Mouse (Mus musculus) C2C12 (cell line): ENCODE data around the gene Armc9. TPM values are rescaled to one million over a fixed set of nuclear protein-coding genes. Genes with fewer than 3 reads are reported as not detected.

Experiments used
- H3K27me3 ChIP-seq: one replicate; pipeline ENCODE4 v1.6.1; 2011; ENCODE audit not compliant: control insufficient read depth, insufficient read depth, insufficient read length
- H3K36me3 ChIP-seq: one replicate; pipeline ENCODE4 v1.6.1; 2011; ENCODE audit not compliant: control insufficient read depth, insufficient read depth
- H3K4me3 ChIP-seq: one replicate; pipeline ENCODE4 v1.5.1; 2011; ENCODE audit warnings: mild to moderate bottlenecking, control low read depth; ENCODE audit not compliant: poor library complexity, insufficient read depth, severe bottlenecking
- H3K79me2 ChIP-seq: one replicate; pipeline ENCODE4 v1.6.1; 2011; ENCODE audit not compliant: control insufficient read depth, insufficient read depth
- H3K79me3 ChIP-seq: one replicate; pipeline ENCODE4 v1.6.1; 2011; ENCODE audit warnings: low read depth, control low read depth
- H3ac ChIP-seq: one replicate; pipeline ENCODE3; 2011; ENCODE audit warnings: low read depth; ENCODE audit not compliant: control insufficient read depth, insufficient read length
- CEBPB ChIP-seq: IDR thresholded peaks from one replicate; pipeline ENCODE4 v1.6.1; 2011; ENCODE audit warnings: low read depth, mild to moderate bottlenecking, control low read depth, moderate library complexity
- CTCF ChIP-seq: IDR thresholded peaks from one replicate; pipeline ENCODE4 v1.5.1; 2011; ENCODE audit not compliant: control insufficient read depth, insufficient read depth, insufficient read length
- FOSL1 ChIP-seq: IDR thresholded peaks from one replicate; pipeline ENCODE4 v1.8.0; 2011; ENCODE audit warnings: mild to moderate bottlenecking, low read length; ENCODE audit not compliant: poor library complexity, insufficient read depth, severe bottlenecking
- MAX ChIP-seq: IDR thresholded peaks from one replicate; pipeline ENCODE4 v1.6.1; 2011; ENCODE audit warnings: mild to moderate bottlenecking, control low read depth
- MYOD1 ChIP-seq: IDR thresholded peaks from one replicate; pipeline ENCODE4 v1.6.1; 2011; ENCODE audit warnings: low read depth; ENCODE audit not compliant: control insufficient read depth, insufficient read length
- MYOG ChIP-seq: IDR thresholded peaks from one replicate; pipeline ENCODE4 v1.6.1; 2011; ENCODE audit not compliant: control insufficient read depth, insufficient read length; ENCODE audit errors: extremely low read depth
- USF1 ChIP-seq: IDR thresholded peaks from one replicate; pipeline ENCODE4 v1.6.1; 2011; ENCODE audit warnings: low read depth, mild to moderate bottlenecking, control low read depth, moderate library complexity
- polyA plus RNA-seq: library from polyadenylated mRNA; unstranded; fragments of >200 nt; fragmentation: generic; extraction: Trizol; gene quantifications from one replicate; pipeline ENCODE4 v1.2.1, GENCODE M21; 2012; ENCODE audit warnings: missing spikeins

Armc9 gene
- polyA plus RNA-seq, 1 experiment: 5.6 TPM

DNA sequence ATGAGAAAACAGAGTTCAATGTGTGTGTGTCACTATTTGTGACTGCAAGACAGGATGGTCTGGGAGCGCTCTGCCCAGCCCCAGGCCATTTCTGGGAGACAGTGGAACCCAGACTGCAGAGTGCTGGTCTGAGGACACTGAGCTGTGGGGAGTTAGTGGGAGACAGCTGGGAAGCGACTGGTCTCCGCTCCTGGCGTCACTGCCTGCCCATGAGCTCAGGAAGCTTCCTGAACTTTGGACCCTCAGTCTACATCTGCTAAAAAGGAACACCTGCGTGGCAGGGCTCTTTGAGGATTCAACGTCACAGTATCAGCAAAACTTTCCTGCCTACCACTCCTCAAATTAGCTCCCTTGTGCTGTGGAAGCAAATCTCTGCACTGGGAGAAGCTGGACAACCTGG lies 117.1 kb downstream of the Armc9 start:
- Histone ChIP-seq H3K27me3 (no peaks in the 10 kb centered on the region), H3K4me3 (no peak overlapping the region), H3K79me3 (no peaks in the 10 kb centered on the region), H3K36me3 (no peaks in the 10 kb centered on the region), H3ac (no peak overlapping the region), H3K79me2 (no peaks in the 10 kb centered on the region)
- TF ChIP-seq CEBPB: no peak
- no peak for TF ChIP-seq MYOG
- TF ChIP-seq MYOD1: no peak
- TF ChIP-seq CTCF: no peak
- TF ChIP-seq MAX: no peak
- TF ChIP-seq FOSL1: no peak
- TF ChIP-seq USF1: no peak

DNA sequence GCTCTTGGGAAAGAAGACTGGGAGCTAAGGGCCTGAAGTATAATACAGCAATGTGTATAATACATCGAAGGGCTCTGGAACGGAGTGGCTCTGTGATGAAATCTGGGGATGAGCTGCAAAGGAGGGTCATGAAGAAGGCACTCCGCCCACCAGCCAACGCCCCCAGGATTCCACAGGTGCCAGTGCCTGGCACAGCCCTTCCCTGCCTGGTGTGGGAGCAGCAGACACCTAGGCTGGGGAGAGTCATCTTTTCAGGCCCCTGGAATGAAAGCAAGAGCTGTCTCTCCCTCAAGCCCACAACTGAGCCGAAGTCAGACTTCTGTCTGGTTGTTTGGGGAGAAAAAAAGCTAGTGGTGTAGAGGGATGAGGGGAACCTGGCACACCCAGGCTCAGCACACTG lies 122.5 kb downstream of the Armc9 start:
- Histone ChIP-seq H3K79me2 (no peaks in the 10 kb centered on the region), H3K4me3 (no peak overlapping the region), H3K27me3 (no peaks in the 10 kb centered on the region), H3K79me3 (no peaks in the 10 kb centered on the region), H3ac (no peak overlapping the region), H3K36me3 (no peaks in the 10 kb centered on the region)
- TF ChIP-seq FOSL1 (no peak), MAX (no peak), CTCF (no peak), MYOD1 (no peak), CEBPB (no peak), MYOG (no peak), USF1 (no peak)

DNA sequence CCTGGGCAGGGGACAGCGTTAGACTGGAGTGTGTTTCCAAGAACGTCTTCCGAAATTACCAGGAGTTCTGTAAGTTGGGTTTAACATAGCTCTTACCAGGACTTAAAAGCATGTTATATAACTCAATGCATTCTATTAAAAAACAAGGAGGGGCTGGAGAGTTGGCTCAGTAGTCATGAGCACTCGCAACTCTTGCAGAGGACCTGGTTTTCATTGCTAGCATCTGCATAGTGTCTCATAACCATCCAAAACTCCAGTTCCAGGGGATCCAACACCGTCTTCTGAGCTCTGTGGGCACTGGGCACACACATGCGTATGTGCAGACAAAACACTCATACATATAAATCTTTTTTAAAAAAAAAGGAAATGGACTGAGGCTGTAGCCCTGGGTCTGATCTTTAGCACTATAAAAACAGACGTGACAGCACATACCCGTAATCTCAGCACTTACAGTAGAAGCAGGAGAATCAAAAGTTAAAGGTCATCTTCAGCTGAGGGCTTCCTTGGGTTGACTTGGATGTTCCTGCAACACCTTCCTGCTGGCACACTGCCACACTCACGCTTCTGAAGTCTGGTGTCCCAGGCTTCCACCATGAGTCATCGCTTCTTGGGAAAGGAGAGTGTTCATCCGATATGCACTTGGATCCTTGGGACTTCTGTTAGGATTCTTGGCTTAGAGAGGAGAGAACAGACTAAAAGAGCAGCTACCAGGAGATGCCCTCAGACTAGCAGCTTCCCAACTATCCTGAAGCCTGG lies 127.4 kb downstream of the Armc9 start:
- H3ac ChIP-seq: no peak overlapping the region
- no peaks in the 10 kb centered on the region for H3K79me3 ChIP-seq
- no peak overlapping the region for H3K4me3 ChIP-seq
- TF ChIP-seq FOSL1 (no peak), CEBPB (no peak), MYOG (no peak), MYOD1 (no peak), USF1 (no peak), CTCF (no peak), MAX (no peak)
- H3K36me3 ChIP-seq: no peaks in the 10 kb centered on the region
- H3K27me3 ChIP-seq: no peaks in the 10 kb centered on the region
- H3K79me2 ChIP-seq: no peaks in the 10 kb centered on the region

DNA sequence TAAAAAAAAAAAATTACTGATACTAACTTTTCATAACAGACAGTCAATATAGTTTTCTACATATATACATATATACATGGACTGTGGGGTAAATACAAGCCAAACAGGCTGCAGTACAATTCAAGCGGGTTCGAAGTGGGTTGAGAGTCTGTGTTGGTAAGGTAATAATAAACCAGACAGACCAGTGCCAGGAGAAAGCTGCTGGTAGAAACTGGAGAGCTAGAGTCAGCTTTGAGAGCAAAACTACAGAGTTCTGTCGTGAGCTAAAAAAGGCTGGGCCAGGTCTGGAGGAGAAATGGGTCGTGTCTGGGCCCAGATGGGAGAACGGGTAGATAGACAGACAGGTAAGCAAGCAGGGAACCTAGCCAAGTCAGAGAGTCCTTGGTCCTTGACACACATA lies 129.5 kb downstream of the Armc9 start:
- no peaks in the 10 kb centered on the region for H3K27me3 ChIP-seq
- H3K36me3 ChIP-seq: no peaks in the 10 kb centered on the region
- H3ac ChIP-seq: no peak overlapping the region
- no peaks in the 10 kb centered on the region for H3K79me2 ChIP-seq
- H3K4me3 ChIP-seq: no peak overlapping the region
- no peak for TF ChIP-seq MAX
- TF ChIP-seq FOSL1: no peak
- no peak for TF ChIP-seq CTCF
- TF ChIP-seq MYOG: no peak
- no peak for TF ChIP-seq USF1
- no peak for TF ChIP-seq CEBPB
- TF ChIP-seq MYOD1: no peak
- no peaks in the 10 kb centered on the region for H3K79me3 ChIP-seq

DNA sequence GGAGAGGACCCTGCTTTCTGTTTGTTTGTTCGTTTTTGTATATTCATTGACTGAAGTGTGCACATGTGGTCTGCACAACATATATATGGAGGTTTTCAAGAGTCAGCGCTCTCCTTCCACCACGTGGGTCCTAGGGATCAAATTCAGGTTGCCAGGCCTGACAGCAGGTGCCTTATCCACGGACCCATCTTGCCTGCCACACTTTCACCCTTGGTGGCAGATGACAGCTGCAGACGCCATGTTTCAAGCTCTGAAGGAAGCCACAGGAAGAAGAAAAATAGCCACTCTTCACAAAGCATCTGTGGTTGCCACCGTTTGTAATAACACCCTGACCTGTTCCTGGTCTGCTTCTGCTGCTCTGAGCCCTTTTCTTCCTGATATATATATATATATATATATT lies 130.7 kb downstream of the Armc9 start:
- no peak overlapping the region for H3K4me3 ChIP-seq
- H3K79me2 ChIP-seq: no peaks in the 10 kb centered on the region
- TF ChIP-seq FOSL1 (no peak), MAX (no peak), CEBPB (no peak), USF1 (no peak), MYOG (no peak), MYOD1 (no peak), CTCF (no peak)
- H3K79me3 ChIP-seq: no peaks in the 10 kb centered on the region
- H3K36me3 ChIP-seq: no peaks in the 10 kb centered on the region
- no peaks in the 10 kb centered on the region for H3K27me3 ChIP-seq
- no peak overlapping the region for H3ac ChIP-seq
